Mouse (Mus musculus) bone marrow macrophage, adult 2 months (primary cell): ENCODE results near the gene Eme2.

Source experiments
- CTCF ChIP-seq: IDR thresholded peaks from 2 replicates; pipeline ENCODE4 v1.5.1; 2012; ENCODE audit warnings: low read depth, mild to moderate bottlenecking, low read length, moderate library complexity
- POLR2A ChIP-seq: IDR thresholded peaks from 2 replicates; pipeline ENCODE4 v1.6.1; 2012; ENCODE audit warnings: mild to moderate bottlenecking, low read depth, low read length, borderline replicate concordance

DNA sequence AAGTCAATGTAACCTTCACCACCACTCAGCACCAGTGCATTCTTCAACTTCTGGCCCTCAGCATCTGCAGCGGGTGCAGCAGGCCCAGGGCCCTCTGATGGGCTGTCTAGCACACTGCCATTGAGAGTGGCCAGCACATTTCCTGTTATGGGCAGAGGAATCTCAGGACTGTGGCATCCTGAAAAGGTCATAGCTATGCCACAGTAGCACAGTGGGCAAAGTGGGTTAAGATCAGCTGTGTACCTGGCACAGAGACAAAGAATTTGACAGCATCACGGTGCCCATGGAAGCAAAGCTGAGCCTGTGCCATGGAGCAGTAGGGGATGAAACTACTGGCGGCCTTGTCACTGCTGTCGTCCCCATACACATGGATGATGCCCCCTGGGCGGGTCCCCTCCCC, 4.3 kb upstream of the Eme2 start:
- TF ChIP-seq POLR2A (no peak), CTCF (no peak)
